Mouse (Mus musculus) hindbrain, postnatal 0 days (tissue): ENCODE data around the gene Foxk1. TPM values are rescaled to one million over a fixed set of nuclear protein-coding genes. Genes with fewer than 3 reads are reported as not detected.

Experiments
- ATAC-seq: fragments of 200-750 bp; cut with Nextera tagmentation; 2 replicates; pipeline ENCODE4 v1.8.0; 2017; ENCODE audit warnings: mild to moderate bottlenecking, moderate TSS enrichment, moderate library complexity
- DNase-seq: peaks from one replicate; pipeline ENCODE4 v3.0.0-alpha.2; 2015; ENCODE audit warnings: low spot score
- H3K27ac ChIP-seq: fragments of 300-500 bp; sonication (generic); 2 replicates; pipeline ENCODE4 v1.5.1; 2014; ENCODE audit warnings: mild to moderate bottlenecking
- H3K27me3 ChIP-seq: fragments of 300-500 bp; sonication (generic); 2 replicates; pipeline ENCODE4 v1.6.1; 2014; ENCODE audit warnings: low read length, mixed read lengths; ENCODE audit not compliant: insufficient read depth
- H3K36me3 ChIP-seq: fragments of 300-500 bp; sonication (generic); 2 replicates; pipeline ENCODE4 v1.6.1; 2014; ENCODE audit warnings: low read length, mixed read lengths; ENCODE audit not compliant: insufficient read depth
- H3K4me1 ChIP-seq: fragments of 300-500 bp; sonication (generic); 2 replicates; pipeline ENCODE4 v1.6.1; 2014; ENCODE audit warnings: antibody characterized with exemption, low read length, mixed read lengths; ENCODE audit not compliant: insufficient read depth
- H3K4me2 ChIP-seq: fragments of 300-500 bp; sonication (generic); 2 replicates; pipeline ENCODE4 v1.6.1; 2014; ENCODE audit warnings: low read depth, mild to moderate bottlenecking, low read length, moderate library complexity, mixed read lengths
- H3K4me3 ChIP-seq: fragments of 300-500 bp; sonication (generic); 2 replicates; pipeline ENCODE4 v1.5.1; 2014; ENCODE audit warnings: low read length
- H3K9ac ChIP-seq: fragments of 300-500 bp; sonication (generic); replicated peaks from 2 replicates; pipeline ENCODE4 v1.6.1; 2014; ENCODE audit warnings: mild to moderate bottlenecking, low read length, moderate library complexity, mixed read lengths
- H3K9me3 ChIP-seq: fragments of 300-500 bp; sonication (generic); 2 replicates; pipeline ENCODE4 v1.6.1; 2016; ENCODE audit warnings: low read length, mixed read lengths
- CTCF ChIP-seq: IDR thresholded peaks from 2 replicates; pipeline ENCODE4 v1.5.1; 2016; ENCODE audit warnings: antibody characterized with exemption, control low read depth, low read depth
- WGBS: fragments of 180-500 bp; shearing (Covaris S2); extraction: QIAGEN DNeasy Blood & Tissue Kit; methylation state at CpG from one replicate; pipeline ENCODE4 v1.1.7; 2014; 5-methylcytosine and 5-hydroxymethylcytosine counted together
- polyA plus RNA-seq: library from polyadenylated mRNA; unstranded; fragments of >200 nt; fragmentation: Nextera tagmentation; extraction: Ambion mirVana; gene quantifications from 2 replicates; pipeline ENCODE4 v1.2.1, GENCODE M21; 2015
- total RNA-seq: library from RNA; depleted of rRNA; stranded (reverse); fragments of >200 nt; gene quantifications from 2 replicates; pipeline ENCODE4 v1.2.3, GENCODE M21; 2014

Gene Foxk1
- total and polyA plus RNA-seq, 2 experiments from 2014 or later, result 4.6 to 23.3 TPM

DNA sequence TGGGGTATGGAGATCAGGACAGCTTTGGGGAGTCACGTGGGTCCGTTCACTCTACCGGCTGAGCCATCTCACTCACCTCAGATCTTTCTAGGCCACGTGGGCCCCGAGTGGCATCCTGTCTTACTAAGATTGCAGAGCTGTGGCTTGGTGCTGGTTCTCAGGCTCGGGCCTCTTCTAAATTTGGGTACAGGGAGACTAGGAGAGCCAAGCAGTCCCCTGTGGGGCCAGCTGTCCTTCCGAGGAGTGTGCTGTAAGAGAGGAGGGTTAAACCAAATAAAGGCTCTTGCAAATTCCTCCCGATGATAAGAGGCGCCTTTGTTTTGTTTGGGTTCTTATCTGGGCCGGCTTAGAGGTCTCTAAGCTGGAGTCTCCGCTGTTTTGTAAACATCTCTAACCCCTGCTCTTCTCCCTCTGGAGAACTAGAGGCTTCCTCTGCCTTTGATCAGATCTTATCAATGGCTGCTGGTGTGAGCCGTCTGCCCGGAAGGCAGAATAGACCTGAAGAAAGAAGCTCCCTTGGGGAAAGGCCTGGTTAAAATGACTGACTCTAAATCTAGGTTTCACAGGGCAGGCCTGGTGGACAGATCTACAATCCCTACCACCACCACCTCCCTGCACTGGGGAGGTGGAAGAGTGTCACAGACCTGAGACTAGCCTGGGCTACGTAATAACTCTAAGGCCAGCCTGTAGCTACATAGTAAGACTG, 14.9 kb downstream of the Foxk1 start:
- ATAC-seq, result no peak
- 36% methylated on average over 14 of the region's 14 CpGs for WGBS
- no peak overlapping the region for H3K4me3 ChIP-seq

DNA sequence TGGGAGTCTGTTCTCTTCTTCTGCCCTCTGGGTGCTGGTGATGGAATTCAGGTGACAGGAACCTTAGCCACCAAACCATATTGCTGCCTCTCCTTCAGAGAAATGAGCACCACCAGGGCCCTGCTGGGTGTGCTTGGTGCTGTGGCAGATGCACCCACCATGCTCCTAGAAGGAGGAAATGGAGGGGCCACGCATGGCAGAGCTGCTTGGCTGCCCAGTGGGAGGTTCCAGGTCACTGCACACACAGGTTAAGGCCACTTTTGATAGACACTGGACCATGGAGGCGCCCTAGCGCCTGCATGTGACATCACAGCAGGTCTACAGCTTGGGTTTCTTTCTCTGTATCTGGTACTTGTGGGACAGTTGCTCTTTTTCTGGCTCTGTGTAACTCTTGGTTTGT, 15.8 kb downstream of the Foxk1 start:
- ATAC-seq, result no peak
- H3K4me3 ChIP-seq, result no peak overlapping the region
- no peak overlapping the region for H3K9ac ChIP-seq
- no peaks in the 10 kb centered on the region for H3K9me3 ChIP-seq
- H3K27me3 ChIP-seq, result no peaks in the 10 kb centered on the region
- 0 out of 2 replicates have a peak, but pooled peaks cover 5% of the 10 kb centered on the region for H3K4me1 ChIP-seq
- no peak overlapping the region for H3K4me2 ChIP-seq
- no peak for TF ChIP-seq CTCF
- 60% methylated on average over 3 of the region's 3 CpGs for WGBS
- H3K27ac ChIP-seq, result no peak overlapping the region
- DNase-seq, result no peak
- H3K36me3 ChIP-seq, result no peaks in the 10 kb centered on the region

More for the DNA sequence above, 14.9 kb downstream of the Foxk1 start:
- Histone ChIP-seq H3K27me3 (no peaks in the 10 kb centered on the region), H3K9me3 (no peaks in the 10 kb centered on the region), H3K27ac (no peak overlapping the region), H3K4me2 (no peak overlapping the region), H3K4me1 (0 out of 2 replicates have a peak, but pooled peaks cover 5% of the 10 kb centered on the region), H3K36me3 (no peaks in the 10 kb centered on the region), H3K9ac (no peak overlapping the region)
- no peak for DNase-seq
- TF ChIP-seq CTCF, result no peak

DNA sequence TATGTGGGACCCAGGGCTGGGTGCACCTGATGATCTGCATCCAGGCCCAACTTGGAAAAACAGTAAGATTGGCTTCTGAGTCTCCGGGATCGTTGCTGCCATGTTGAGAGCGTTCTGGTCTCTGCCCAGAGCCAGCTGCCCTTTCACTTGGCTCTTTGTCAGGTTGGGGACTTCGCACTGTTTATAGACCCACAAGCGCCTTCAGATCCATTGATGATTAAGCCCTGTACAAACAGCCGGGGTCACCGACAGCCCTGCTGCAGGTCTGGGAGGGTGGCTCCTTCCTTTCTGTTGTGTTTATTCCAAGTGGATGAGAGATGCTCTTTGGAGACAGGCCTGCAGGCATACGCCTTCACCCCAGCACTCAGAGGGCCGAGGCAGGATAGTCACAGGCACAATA, 16.6 kb downstream of the Foxk1 start:
- H3K9me3 ChIP-seq, result no peaks in the 10 kb centered on the region
- H3K4me3 ChIP-seq, result no peak overlapping the region
- ATAC-seq (no peak), DNase-seq (no peak)
- H3K4me1 ChIP-seq, result 0 out of 2 replicates have a peak, but pooled peaks cover 5% of the 10 kb centered on the region
- H3K36me3 ChIP-seq, result no peaks in the 10 kb centered on the region
- H3K27me3 ChIP-seq, result no peaks in the 10 kb centered on the region
- no peak overlapping the region for H3K4me2 ChIP-seq
- H3K9ac ChIP-seq, result no peak overlapping the region
- H3K27ac ChIP-seq, result no peak overlapping the region
- no peak for TF ChIP-seq CTCF
- 71% methylated on average over 9 of the region's 9 CpGs for WGBS

DNA sequence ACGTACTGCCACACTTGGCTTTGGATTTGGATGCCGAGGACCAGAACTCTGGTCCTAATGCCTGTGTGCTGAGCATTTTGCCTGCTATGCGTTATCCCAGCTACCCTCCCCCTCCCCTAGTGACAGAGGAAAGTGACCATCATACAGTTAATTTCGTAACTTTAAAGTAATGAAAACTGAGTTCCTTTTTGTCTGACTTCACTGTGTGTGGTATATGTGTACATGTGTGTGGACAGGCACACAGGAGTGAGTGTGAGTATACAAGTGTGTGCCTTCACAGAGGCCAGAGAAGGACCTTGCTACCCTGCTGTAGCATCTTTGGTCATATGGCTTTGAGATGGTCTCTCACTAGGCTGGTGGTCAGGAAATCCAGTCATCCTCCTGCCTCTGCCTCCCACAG, 17.1 kb downstream of the Foxk1 start:
- H3K9ac ChIP-seq, result no peak overlapping the region
- TF ChIP-seq CTCF, result no peak
- no peaks in the 10 kb centered on the region for H3K9me3 ChIP-seq
- H3K4me2 ChIP-seq, result no peak overlapping the region
- no peaks in the 10 kb centered on the region for H3K36me3 ChIP-seq
- H3K27me3 ChIP-seq, result no peaks in the 10 kb centered on the region
- ATAC-seq (no peak), DNase-seq (no peak)
- H3K27ac ChIP-seq, result no peak overlapping the region
- no peak overlapping the region for H3K4me3 ChIP-seq
- WGBS, result 95% methylated on average over 4 of the region's 4 CpGs
- 0 out of 2 replicates have a peak, but pooled peaks cover 5% of the 10 kb centered on the region for H3K4me1 ChIP-seq

DNA sequence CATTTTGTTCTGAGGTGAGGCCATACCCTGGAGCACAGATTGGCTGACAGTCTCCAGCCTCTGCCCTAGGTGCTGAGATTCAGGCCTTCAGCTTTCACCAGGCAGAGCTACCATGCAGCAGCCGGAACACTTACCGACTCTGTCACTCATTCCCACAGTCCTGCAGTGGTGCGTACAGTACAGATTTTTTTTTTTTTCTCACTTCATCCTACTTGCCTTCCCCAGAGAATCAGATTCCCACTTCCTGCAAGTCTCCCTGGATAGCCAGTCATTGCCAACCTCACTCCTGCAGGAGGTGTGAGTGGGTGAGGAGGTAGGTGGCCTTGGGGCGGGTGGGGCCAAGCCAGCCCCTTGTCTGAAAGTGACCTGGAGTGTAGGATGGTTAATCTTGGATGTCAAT, 19.0 kb downstream of the Foxk1 start:
- Histone ChIP-seq H3K36me3 (no peaks in the 10 kb centered on the region), H3K9ac (no peak overlapping the region), H3K4me1 (0 out of 2 replicates have a peak, but pooled peaks cover 13% of the 10 kb centered on the region), H3K27me3 (no peaks in the 10 kb centered on the region), H3K9me3 (no peaks in the 10 kb centered on the region), H3K4me3 (no peak overlapping the region), H3K27ac (no peak overlapping the region), H3K4me2 (no peak overlapping the region)
- DNase-seq (no peak), ATAC-seq (no peak)
- WGBS, result 95% methylated on average over 4 of the region's 4 CpGs
- TF ChIP-seq CTCF, result no peak

DNA sequence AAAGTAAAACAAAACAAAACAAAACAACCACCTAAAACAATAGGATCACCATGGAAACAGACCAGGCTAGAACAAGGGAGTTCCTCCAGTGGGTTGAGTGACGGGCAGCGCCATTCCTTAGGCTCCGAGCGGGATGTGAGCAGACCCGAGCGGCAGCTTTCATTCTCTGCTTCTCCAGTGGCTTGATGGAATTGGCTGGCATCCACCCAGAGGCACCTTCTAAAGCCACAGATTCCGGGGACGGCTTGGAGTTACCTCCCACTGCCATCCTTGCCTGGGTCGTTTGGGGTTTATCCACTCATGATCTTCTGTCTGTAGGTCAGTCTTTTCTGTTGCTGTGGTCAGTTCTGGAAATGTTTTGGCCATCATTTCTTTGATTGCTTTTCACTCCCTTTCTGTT, 19.6 kb downstream of the Foxk1 start:
- H3K4me3 ChIP-seq, result no peak overlapping the region
- TF ChIP-seq CTCF, result no peak
- no peaks in the 10 kb centered on the region for H3K27me3 ChIP-seq
- ATAC-seq (no peak), DNase-seq (no peak)
- no peak overlapping the region for H3K27ac ChIP-seq
- no peak overlapping the region for H3K4me2 ChIP-seq
- no peaks in the 10 kb centered on the region for H3K36me3 ChIP-seq
- H3K4me1 ChIP-seq, result 0 out of 2 replicates have a peak, but pooled peaks cover 13% of the 10 kb centered on the region
- no peak overlapping the region for H3K9ac ChIP-seq
- H3K9me3 ChIP-seq, result no peaks in the 10 kb centered on the region
- WGBS, result 60% methylated on average over 9 of the region's 9 CpGs

DNA sequence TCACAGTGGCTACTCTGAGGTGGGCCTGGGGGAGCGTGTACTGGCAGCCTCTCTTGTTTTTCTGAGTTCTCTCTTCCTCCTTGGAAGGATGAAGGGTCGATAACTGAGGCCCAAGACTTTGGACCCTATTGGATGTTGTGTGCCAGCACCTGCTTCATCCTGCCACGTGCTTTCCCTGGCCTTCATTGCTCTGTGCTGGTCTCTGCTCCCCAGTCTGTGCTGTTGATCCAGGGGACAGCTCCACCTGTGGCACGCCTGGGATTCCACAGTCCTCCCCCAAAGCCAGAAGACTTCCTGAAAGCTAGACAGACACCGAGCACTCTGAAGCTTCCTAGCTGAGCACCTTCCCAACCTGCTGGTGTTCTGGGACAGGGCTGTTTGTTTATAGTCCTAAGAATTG, 20.6 kb downstream of the Foxk1 start:
- H3K9me3 ChIP-seq, result no peaks in the 10 kb centered on the region
- WGBS, result 87% methylated on average over 5 of the region's 5 CpGs
- H3K4me2 ChIP-seq, result no peak overlapping the region
- H3K36me3 ChIP-seq, result no peaks in the 10 kb centered on the region
- no peak overlapping the region for H3K9ac ChIP-seq
- H3K27me3 ChIP-seq, result no peaks in the 10 kb centered on the region
- no peak overlapping the region for H3K4me3 ChIP-seq
- DNase-seq (no peak), ATAC-seq (no peak)
- 0 out of 2 replicates have a peak, but pooled peaks cover 9% of the 10 kb centered on the region for H3K4me1 ChIP-seq
- TF ChIP-seq CTCF, result no peak
- no peak overlapping the region for H3K27ac ChIP-seq
